Mouse (Mus musculus) brain, embryonic 14.5 days (tissue): ENCODE data around the gene Palm3. TPM values are rescaled to one million over a fixed set of nuclear protein-coding genes. Genes with fewer than 3 reads are reported as not detected.

Experiments
- DNase-seq: peaks from one replicate; pipeline ENCODE4 v3.0.0-alpha.2; 2011; ENCODE audit warnings: low read depth
- CTCF ChIP-seq: fragments of 200-500 bp; IDR thresholded peaks from 2 replicates; pipeline ENCODE4 v1.5.1; 2012; ENCODE audit warnings: inconsistent platforms, mild to moderate bottlenecking, moderate library complexity, borderline replicate concordance; ENCODE audit not compliant: insufficient read depth, insufficient read length; ENCODE audit errors: extremely low read depth
- POLR2A ChIP-seq: fragments of 200-500 bp; IDR thresholded peaks from 2 replicates; pipeline ENCODE4 v1.6.1; 2012; ENCODE audit warnings: mild to moderate bottlenecking, inconsistent platforms, borderline replicate concordance; ENCODE audit not compliant: poor library complexity, insufficient read depth, insufficient read length, severe bottlenecking; ENCODE audit errors: extremely low read depth
- polyA plus RNA-seq: library from polyadenylated mRNA; depleted of rRNA; stranded (reverse); fragments of >200 nt; gene quantifications from 2 replicates; pipeline ENCODE4 v1.2.3, GENCODE M21; 2012

Palm3 gene
- polyA plus RNA-seq, 1 experiment, result 3.7 TPM

DNA sequence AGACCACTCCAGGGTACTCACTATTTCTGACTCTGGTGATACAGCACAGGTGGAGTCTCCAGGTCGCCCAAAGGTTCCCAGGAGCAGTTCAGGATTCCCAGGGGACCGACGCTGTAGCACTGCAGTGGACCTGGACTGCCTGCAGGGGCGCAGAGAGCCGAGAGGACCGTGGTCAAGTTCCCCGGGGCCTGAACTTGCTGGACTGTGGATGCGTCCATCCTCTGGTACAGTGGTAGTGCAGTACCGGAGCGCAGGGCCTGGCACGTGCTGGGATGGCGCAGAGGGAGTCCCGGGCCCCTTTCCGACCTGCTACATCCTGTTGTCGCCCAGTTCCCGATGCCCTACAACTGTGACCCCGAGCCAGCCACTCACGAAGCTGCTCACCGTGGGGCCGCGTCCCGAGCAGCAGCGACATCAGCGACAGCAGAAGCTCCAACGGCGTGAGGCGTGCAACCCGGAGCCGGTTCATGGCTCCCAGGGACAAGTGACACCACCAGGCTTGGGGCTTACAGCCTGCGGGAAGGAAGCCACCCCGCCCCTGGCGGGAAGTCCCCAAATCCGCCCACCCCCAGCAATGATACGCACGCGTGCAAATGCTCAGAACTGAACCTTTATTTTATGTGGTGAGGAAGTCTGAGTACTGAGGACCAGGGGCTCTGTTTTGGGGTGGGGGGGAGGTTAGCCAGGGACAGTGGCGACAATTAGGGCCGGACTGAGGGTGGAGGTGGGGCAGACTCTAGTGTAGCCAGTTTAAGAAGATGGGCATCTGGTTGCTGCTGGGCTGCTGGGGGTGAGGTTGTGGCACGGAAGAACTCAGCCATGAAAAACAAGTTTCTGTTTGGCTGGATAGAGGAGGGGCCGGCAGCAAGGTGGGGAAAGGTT is 21.0 kb downstream of the Palm3 start, which contains the start of gene Il27ra:
Gene Il27ra (minus strand): TSS at position 524 of the 882 bp plus-strand sequence.
- TF ChIP-seq CTCF (peak; percentile 78), POLR2A (no peak)
- peak; percentile 60 for DNase-seq

DNA sequence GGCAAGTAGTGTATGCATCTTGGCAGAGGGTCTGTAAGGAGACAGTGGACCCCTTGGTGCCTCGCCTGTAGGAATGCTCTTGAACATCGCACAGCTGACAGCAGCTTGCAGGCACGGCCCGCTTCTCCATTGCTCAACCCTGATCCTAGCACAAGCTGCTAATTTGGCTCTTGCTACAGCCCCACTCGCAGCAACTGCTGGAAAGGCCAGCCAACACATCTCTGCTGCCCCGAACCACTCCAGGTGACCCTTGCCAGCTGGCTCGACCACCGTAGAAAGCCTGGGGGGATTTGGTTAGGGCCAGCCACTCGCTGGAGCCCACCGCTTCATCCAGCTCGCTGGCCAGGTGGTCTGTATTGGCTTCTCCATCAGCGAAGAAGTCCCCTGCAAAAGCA is 21.7 kb downstream of the Palm3 start:
- peak; percentile 25 for DNase-seq
- TF ChIP-seq CTCF (no peak), POLR2A (no peak)

DNA sequence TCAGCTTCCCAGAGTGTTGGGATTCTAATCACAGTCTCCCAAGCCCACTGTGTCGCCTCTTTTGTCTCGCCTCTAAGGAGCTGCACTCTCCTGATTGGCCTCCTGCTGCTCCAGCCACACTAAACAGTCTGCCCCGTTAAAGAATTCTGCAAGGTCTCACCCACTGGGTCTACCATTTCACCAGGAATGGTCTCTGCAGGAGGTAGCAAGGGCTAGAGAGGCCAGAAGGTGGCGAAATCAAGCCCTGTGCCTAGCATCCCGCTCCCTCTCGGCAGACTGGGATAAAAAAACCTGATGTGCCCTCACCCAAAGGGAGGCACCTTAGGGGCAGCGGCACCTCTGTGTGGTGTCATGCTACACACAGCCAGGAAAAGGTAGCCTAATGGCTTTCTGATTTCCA is 22.8 kb downstream of the Palm3 start:
- DNase-seq, result no peak
- TF ChIP-seq POLR2A (no peak), CTCF (no peak)

DNA sequence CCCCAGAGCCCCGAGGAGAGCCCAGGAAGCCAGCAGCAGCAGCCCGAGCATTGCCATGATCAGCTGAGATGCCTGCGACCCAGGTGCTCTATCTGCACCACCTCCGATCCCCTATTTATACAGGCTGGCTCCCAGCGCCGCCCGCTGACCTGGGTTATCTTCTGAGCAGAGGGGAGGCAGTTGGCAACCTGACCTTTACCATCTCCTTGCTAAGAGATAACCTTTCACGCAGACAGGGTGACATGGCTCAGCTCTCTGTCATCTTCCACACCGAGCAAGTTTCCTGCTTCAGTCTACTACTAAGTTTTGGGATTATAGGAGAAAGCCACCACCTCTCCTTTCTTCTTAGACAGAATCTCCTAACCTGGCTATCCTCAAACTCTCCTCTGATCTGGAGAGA is 23.6 kb downstream of the Palm3 start, which contains the start of gene Rln3:
Gene Rln3 (minus strand): TSS at position 101 of the 400 bp plus-strand sequence.
- TF ChIP-seq CTCF, result no peak
- no peak for TF ChIP-seq POLR2A
- no peak for DNase-seq

DNA sequence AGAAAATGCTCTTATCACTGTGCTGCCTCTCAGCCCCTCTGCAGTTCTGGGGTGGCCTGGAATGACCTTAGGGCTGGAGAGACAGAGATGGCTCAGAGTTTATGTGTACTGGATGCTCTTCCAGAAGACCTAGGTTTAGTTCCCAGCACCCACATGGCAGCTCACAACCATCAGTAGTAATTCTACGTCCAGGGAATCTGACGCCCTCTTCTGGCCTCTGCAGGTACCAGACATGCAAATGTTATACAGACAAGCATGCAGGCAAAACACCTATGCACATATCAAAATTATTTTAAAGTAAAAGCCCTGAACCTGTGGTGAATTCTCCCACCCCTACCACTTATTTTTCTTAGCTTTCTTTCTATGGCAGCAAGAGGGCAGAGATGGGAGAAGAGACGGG is 25.2 kb downstream of the Palm3 start:
- DNase-seq, result no peak
- TF ChIP-seq CTCF (no peak), POLR2A (no peak)

DNA sequence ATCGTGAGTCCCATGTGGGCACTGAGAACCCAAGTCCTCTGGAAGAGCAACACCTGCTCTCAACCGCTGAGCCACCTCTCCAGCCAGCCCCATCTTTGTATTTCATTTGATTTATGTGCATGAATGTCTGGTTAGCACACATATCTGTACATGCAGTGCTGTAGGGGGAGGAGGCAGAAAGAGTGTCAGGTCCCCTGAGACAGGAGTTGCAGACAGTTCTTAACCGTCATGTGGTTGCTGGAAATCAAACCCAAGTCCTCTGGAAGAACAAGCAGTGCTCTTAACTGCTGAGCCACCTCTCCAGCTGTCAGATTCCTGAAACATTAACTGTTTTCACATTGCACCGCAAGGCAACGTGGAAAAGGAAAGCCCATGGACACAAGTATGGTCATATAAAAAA is 26.9 kb downstream of the Palm3 start:
- no peak for DNase-seq
- TF ChIP-seq CTCF (no peak), POLR2A (no peak)

DNA sequence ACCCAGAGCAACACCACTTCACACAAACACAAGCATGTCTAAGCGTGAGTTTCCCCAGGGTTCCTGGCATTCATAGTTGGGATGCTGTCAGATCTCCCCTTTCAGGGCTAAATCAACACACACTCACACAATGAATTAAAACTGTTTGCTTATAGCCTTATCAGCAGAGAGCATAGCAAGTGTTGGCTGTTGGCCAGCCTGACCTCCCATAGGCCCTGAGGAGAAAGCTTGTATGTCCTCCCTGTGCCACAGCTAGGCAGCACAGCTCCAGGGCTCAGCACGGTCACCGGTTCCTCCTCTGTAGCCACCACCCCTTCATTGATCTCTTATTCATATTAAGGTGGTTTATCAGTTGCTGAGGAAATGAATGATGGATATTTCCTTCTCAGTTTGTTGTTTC is 31.5 kb downstream of the Palm3 start:
- TF ChIP-seq POLR2A (no peak), CTCF (no peak)
- no peak for DNase-seq

DNA sequence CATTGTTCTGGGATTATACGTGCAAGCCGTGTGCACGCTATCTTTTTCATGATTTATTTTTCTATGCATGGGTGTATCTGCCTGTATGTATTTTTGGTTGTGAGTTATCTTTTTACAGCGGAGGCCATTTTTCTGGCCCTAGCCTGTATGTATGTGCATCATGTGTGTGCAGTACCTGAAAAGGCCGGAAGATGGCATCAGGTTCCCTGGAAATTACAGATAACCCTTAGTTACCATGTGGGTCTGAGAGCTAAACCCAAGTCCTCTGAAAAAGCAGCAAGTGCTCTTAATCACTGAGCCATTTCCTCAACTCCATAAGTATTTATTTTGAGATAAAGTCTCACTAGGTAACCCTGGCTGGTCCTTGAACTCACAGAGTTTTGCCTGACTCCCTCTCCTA is 32.0 kb downstream of the Palm3 start:
- no peak for TF ChIP-seq CTCF
- no peak for TF ChIP-seq POLR2A

DNA sequence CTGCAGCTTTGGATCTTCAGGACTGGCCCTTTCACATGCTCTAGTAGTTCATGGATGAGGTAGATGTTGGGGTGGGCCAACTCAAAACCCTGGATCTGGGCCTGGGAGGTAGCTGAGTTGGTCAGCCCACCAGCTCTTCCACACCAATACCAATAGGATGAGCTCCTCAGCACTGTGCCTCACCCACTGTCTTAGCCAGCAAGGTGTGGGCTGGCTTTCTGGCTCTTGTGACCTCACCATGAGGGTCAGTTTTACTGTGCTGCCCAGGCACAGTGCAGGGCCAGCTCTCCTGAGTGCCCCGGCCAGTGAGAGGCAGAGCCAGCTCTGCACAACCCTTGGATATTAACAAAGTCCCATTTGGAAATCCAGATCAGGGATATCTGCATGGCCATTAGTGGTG is 36.6 kb downstream of the Palm3 start:
- TF ChIP-seq POLR2A, result no peak
- no peak for DNase-seq

More for the DNA sequence above, 32.0 kb downstream of the Palm3 start:
- no peak for DNase-seq

DNA sequence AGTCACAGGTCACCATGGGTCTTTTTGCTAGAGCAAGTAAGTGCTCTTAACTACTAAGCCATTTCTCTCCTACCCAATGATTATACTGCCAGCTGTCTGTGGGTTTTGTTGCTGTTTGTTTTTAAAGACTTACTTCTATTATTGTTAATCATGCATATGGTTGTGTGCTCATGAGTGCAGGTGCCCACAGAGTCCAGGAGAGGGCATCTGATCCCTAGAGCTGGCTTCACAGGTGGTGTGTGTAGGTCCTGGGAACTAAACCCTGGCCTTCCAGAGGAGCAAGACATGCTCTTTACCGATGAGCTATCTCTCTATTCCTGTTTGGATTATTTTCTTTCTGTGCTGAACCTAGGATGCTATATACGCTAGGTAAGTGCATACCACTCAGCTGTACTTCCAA is 38.0 kb downstream of the Palm3 start:
- TF ChIP-seq POLR2A (no peak), CTCF (no peak)

DNA sequence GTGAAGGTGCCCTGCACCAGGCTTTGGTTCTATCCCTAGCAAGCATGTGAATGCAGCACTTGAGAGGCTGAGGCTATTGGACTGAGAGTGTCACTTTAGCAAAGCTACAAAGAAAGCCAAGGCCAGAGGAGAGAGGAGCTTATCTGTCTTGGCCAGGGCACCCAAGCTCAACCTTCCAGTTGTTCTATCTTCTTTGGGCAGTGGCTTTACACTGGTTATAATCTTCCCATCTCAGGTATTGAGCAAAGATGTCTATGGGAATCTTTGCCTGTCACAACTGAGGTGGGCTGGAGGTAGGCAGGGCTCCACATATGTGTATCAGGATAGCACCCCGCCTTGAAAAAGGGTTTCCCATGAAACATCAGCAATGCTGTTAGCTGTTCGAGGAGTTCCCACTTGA is 39.0 kb downstream of the Palm3 start:
- DNase-seq, result no peak
- TF ChIP-seq POLR2A (no peak), CTCF (no peak)

More for the DNA sequence above, 38.0 kb downstream of the Palm3 start:
- no peak for DNase-seq

DNA sequence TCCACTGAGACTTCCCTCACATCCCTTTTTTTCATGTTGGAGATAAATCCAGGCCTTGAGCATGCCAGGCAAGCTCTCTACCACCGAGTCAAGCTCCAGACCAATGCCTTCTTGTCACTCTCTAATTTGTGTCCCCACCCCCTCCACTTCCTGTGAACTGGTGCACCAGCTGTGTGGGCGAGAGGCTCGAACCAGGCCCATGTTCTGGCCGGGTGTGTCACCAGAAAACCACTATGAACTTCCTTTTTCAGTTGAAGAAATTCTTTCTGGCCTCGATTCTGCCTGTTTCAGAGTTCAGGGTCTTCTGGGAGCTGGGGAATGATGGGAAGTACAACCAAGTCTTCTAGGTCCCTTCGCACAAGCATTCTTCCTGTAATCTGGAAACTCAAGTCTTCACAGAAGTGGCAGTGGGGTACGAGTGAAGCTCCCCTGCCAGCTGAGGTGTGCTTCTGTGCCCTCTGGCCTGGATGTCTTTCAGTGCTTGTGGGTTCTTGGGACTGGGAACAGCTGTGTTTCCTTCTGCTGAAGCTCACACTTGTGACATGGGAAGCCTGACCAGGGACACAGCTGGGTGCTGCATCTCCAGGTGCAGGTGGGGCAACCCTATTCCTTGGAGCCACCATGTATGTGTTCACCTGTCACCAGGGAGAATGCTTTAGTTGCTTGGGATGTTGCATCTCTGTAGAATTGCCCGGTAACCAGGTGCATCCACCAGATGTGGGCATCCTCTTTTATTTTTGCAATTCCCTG is 42.8 kb downstream of the Palm3 start:
- DNase-seq, result no peak
- TF ChIP-seq POLR2A (no peak), CTCF (no peak)

DNA sequence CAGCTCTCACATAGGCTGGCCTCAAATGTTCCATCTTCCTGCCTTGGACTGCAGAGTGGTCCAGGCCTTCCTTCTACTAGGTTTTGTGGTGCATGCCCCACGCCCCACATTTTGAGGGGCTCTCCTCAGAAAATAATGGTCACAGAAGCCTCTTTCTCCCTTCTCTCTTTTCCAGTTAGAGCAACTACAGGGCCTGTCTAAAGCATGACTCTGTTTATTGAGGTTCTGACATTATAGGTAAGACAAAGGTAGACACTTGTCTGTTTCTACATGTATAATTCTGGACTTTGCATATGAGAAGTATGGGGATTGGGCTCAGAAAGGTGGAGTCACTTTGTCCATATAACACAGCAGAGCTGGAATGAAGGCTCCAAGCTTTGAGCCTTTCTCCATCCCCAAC is 43.8 kb downstream of the Palm3 start, which contains the start of gene Gm10643:
Gene Gm10643 (minus strand): TSS at position 101 of the 400 bp plus-strand sequence.
- DNase-seq, result no peak
- TF ChIP-seq CTCF, result no peak
- TF ChIP-seq POLR2A, result no peak
